Mouse (Mus musculus) thymus, postnatal 36 days (tissue): ENCODE data around the gene Gm21830.
"Not testable (repeated sequence)": the region's sequence is repeated elsewhere in the genome, so short reads cannot be mapped to it uniquely, and the experiment has no call there.

Experiments used
- DNase-seq, 2 experiments: peaks; one replicate each; pipeline ENCODE4 v3.0.0; 2022; ENCODE audit warnings: mixed read lengths in 2 of 2

Gm21830 gene

GRCm38 (mm10) chr2:67413425-67413824 lies at the start of gene Gm21830:
Gene Gm21830 (plus strand): TSS chr2:67413725.
- DNase-seq = not testable (repeated sequence)

- DNase-seq = no peak
These were observed 49.0 kb upstream of the Gm21830 start for GRCm38 (mm10) chr2:67364506-67364905.

GRCm38 (mm10) chr2:67378504-67378903 lies 35.0 kb upstream of the Gm21830 start:
- no peak for DNase-seq

GRCm38 (mm10) chr2:67420853-67421252 lies 7.3 kb downstream of the Gm21830 start:
- DNase-seq = no peak

GRCm38 (mm10) chr2:67422799-67423198 lies 9.3 kb downstream of the Gm21830 start:
- DNase-seq = no peak

- DNase-seq = no peak
These were observed 19.6 kb downstream of the Gm21830 start, which contains the start of gene Gm26727 for GRCm38 (mm10) chr2:67433081-67433480. Gene Gm26727 (minus strand): TSS chr2:67433181.

GRCm38 (mm10) chr2:67438309-67438708 lies 24.8 kb downstream of the Gm21830 start:
- DNase-seq = no peak

GRCm38 (mm10) chr2:67445780-67446179 lies 32.3 kb downstream of the Gm21830 start, which contains the start of gene Xirp2:
Gene Xirp2 (plus strand): TSS chr2:67446002.
- no peak for DNase-seq

GRCm38 (mm10) chr2:67446772-67447171 lies 33.2 kb downstream of the Gm21830 start:
- DNase-seq = no peak

GRCm38 (mm10) chr2:67447206-67447605 lies 33.7 kb downstream of the Gm21830 start:
- no peak for DNase-seq

- no peak for DNase-seq
These were observed 47.3 kb downstream of the Gm21830 start for GRCm38 (mm10) chr2:67460857-67461256.

- no peak for DNase-seq
These were observed 53.5 kb downstream of the Gm21830 start for GRCm38 (mm10) chr2:67467036-67467435.

- DNase-seq = not testable (repeated sequence)
These were observed 56.5 kb downstream of the Gm21830 start for GRCm38 (mm10) chr2:67470030-67470429.

- DNase-seq = no peak
These were observed 64.2 kb downstream of the Gm21830 start for GRCm38 (mm10) chr2:67477753-67478152.

GRCm38 (mm10) chr2:67481051-67481450 lies 67.5 kb downstream of the Gm21830 start:
- no peak for DNase-seq
